Mouse (Mus musculus) left cerebral cortex, adult 6 months (tissue): ENCODE measurements around the gene Tldc2. TPM values are rescaled to one million over a fixed set of nuclear protein-coding genes. Genes with fewer than 3 reads are reported as not detected.

Experiments used
- long read RNA-seq, 2 experiments: library from polyadenylated mRNA; unstranded; transcript quantifications; one replicate each; pipeline ENCODE4 v2.0.0; 2019 to 2020
- polyA plus RNA-seq: library from polyadenylated mRNA; unstranded; fragments of <200 nt; fragmentation: Nextera tagmentation; gene quantifications from 2 replicates; pipeline ENCODE4 v1.2.3, GENCODE M21; 2021

Gene Tldc2
- polyA plus RNA-seq, result not detected in 2 replicates
- long read RNA-seq, experiment 1, result 0 reads
- long read RNA-seq, experiment 2, result 0 reads

DNA sequence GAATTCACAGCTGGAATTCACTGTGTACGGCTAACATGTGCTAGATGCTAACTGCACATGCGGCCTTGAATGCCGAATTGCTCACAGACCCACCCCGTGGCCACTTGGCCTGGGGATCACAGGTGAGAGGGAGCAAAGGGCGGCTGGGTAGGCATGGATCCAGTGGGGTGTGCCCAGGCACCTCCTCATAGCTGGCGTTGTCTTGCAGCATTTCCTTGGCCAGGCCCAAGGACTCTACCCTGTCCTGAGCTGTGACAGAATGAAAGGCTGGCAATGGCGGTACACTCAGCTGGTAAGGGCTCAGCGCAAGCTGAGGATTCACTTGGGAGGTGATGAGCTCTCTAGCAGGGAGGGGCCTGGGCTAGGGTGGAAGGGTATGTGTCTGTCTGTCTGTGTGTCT lies at the start of gene Tldc2:
Gene Tldc2, plus strand, starts transcription at position 260 of the 400 bp plus-strand sequence.

DNA sequence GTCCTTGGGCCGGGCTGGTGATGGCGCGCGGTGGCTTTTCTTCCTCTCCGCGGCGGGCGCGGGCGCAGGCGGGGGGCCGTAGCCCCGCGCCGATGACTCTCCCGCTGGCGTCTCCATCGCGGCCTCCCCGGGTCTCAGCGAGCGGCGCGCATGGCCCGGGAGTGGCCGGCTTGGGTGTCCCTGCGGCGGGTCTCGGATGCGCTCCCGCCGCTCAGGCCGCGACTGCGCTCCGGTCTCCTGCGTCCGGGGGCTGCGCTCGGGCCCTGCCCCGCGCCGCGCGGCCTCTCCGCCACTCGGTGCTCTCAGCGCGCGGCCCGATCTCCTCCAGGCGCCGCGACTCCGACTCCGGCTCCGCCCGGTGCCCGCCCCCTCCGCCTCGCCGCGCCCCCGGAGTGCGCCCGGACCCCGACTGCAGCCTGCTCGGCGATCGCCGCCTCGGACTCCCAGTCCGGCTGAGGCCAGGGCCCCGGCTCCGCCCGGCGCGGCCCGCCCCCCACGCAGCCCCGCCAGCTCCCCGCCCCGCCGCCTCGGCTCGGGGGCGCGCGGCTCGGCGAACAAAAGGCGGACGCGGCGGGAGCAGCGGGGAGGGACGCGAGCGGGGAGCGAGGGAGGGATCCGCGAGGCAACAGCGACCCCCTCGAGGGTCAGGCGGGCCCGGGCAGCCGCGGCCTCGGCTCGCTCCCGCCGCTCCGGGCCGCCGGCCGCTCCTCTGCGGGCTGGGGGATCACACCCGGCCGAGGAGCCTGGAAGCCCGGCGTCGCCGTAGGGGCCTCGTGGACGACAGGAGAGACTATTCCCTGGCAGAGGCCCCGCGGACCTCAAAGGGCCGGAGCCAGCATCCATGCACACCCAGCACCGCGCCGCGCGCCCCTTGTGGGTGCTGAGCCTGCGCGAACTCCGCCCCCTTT lies 7.8 kb upstream of the Tldc2 start, which contains the start of gene Soga1:
Gene Soga1, minus strand, starts transcription at position 462 of the 908 bp plus-strand sequence.

DNA sequence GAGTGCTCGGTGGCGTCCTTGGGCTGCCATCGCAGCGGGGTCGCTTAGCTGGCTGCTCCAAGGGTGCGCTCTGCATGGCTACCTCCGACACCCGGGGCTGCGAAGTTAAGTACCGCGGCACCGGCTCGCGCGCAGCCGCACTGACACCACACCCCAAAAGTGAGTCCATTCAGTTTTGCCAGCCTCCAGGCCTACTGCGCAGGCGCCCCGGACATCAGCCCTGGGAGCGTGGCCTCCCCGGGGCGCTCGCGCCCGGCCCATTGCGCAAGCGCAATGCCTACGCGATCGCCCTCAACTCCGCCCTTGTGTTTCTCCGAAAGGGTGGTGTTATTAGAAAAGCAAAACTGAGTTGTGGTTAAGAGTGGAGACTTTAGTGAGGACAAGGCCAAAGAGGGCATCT lies 48.2 kb downstream of the Tldc2 start, which contains the start of gene Samhd1:
Gene Samhd1, minus strand, starts transcription at position 252 of the 400 bp plus-strand sequence.

Other genes starting within 250 kb of the Tldc2 start
- 0.25 and 0.63 TPM in 2 replicates for gene Tgif2, start 247.0 kb upstream of the Tldc2 start, polyA plus RNA-seq
- gene 4930518I15Rik, start 229.1 kb upstream of the Tldc2 start, polyA plus RNA-seq, result 0.19 and 0.25 TPM in 2 replicates
- 51.9 and 153 TPM in 2 replicates for gene Rab5if, start 223.9 kb upstream of the Tldc2 start, polyA plus RNA-seq
- 0.65 and 0.72 TPM in 2 replicates for gene Sla2, start 199.9 kb upstream of the Tldc2 start, polyA plus RNA-seq
- gene Ndrg3, start 95.0 kb upstream of the Tldc2 start, polyA plus RNA-seq, result 642 and 643 TPM in 2 replicates
- gene Dsn1, start 79.9 kb upstream of the Tldc2 start, polyA plus RNA-seq, result 2.4 and 3.3 TPM in 2 replicates
- gene Soga1, start 7.8 kb upstream of the Tldc2 start, polyA plus RNA-seq, result 1.1 and 2.2 TPM in 2 replicates
- gene Samhd1, start 48.2 kb downstream of the Tldc2 start, polyA plus RNA-seq, result 3.0 and 4.1 TPM in 2 replicates
- gene Rbl1, start 117.5 kb downstream of the Tldc2 start, polyA plus RNA-seq, result 0.32 and 0.51 TPM in 2 replicates
- 124 and 158 TPM in 2 replicates for gene Rpn2, start 192.0 kb downstream of the Tldc2 start, polyA plus RNA-seq
- 0.07 and 0.10 TPM in 2 replicates for gene Mroh8, start 192.5 kb downstream of the Tldc2 start, polyA plus RNA-seq